Mouse (Mus musculus): ENCODE measurements at regions not wholly inside any gene's neighbourhood (a gene's known extent, or its start where the extent isn't known, plus 50 kb on each side); places are given as distances from the start of the nearest gene placed in this dataset.

GRCm38 (mm10) chr1:4602386-4602785 is 205.3 kb upstream of the Gm37988 start:
- TF ChIP-seq POLR2A (IDR thresholded peaks at IDR 0.05; ENCODE audit: low read depth, low read length) (no peak), CTCF (IDR thresholded peaks at IDR 0.05; ENCODE audit: borderline replicate concordance, insufficient read depth, low read length) (no peak)

Data from embryonic fibroblast, embryonic 13.5 days (primary cell).